Mouse (Mus musculus) E14TG2a.4 (cell line): Measurements from ENCODE around the gene Zfhx3.

ENCODE experiments used
- CTCF ChIP-seq: conservative IDR thresholded peaks from 2 replicates; pipeline ENCODE4 v1.5.1; 2014; ENCODE audit warnings: low read length
- NANOG ChIP-seq: IDR thresholded peaks from 2 replicates; pipeline ENCODE4 v1.6.1; 2014; ENCODE audit warnings: borderline replicate concordance, low read length, mixed read lengths
- POU5F1 ChIP-seq: IDR thresholded peaks from 2 replicates; pipeline ENCODE4 v1.6.1; 2014; ENCODE audit warnings: low read length, borderline replicate concordance

DNA sequence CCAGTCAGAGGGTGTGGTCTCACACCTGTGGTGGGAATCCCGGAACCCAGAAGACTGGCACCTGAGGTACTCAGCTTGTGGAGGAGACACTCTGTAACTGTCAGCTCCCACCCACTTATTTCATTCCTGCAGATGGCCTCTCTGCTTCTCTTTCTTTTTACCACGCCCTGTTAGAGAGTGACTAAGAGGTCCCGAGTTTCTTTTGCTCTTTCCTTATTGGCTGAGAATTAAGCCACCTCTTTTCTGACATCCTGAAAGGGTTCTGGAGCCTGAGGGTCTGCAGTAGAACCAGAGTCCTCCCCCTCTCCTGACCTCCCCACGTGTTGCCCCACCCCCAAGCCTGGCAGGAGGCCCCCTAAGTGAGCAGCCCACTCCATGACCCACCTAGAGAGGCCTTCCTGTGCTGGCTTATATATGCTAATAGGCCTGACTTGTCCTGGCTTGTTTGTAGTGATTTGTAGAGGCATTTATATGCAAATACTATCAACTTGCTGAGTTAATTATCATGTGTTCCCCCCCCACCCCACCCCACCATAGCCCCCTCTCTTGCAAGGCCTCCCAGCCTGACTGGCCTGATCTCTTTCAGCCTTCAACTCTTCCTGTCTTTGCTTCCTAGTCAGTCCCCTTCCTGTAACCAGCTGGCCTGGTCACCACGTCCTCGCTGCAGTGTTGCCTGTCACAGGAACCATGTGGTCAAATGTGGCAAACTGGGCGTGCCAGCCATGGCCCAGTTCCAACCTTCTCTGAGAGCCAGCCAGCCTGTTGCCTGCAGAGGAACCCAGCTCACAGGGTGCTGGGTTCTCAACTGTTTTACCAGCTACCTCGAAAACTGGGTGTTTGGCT lies 780.4 kb downstream of the Zfhx3 start:
- no peak for TF ChIP-seq CTCF
- TF ChIP-seq POU5F1 = 0 out of 2 replicates have a peak, but pooled peaks have one; percentile 34
- no peak for TF ChIP-seq NANOG
